Mouse (Mus musculus) kidney, postnatal 14 days (tissue): ENCODE measurements at regions not wholly inside any gene's neighbourhood (a gene's known extent, or its start where the extent isn't known, plus 50 kb on each side); places are given as distances from the start of the nearest gene placed in this dataset.
A peak's percentile ranks its signal among the peaks of the same experiment; 100 is the strongest.

Experiments used
- DNase-seq: peaks from one replicate; pipeline ENCODE4 v3.0.0; 2022; ENCODE audit warnings: mixed read lengths

DNA sequence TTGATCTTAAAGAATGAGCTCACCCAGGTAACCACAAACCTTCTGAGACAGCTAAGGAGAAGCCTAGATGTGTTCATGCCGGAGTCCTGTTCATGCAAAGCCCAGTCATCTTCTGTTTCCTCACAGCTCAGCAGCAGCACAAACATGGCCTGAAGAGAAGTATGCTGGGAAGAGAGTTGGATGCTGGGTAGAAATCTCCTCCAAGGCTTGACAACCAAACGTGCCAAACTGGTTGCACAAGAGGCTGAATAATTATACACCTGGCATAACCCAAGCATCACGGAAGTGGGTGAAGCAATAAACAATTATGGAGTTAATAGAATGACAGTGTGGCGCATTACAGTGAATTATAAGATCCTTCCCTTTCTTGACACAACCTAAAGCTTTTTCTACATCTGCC, 404.0 kb upstream of the Acvr2a start:
- no peak for DNase-seq

DNA sequence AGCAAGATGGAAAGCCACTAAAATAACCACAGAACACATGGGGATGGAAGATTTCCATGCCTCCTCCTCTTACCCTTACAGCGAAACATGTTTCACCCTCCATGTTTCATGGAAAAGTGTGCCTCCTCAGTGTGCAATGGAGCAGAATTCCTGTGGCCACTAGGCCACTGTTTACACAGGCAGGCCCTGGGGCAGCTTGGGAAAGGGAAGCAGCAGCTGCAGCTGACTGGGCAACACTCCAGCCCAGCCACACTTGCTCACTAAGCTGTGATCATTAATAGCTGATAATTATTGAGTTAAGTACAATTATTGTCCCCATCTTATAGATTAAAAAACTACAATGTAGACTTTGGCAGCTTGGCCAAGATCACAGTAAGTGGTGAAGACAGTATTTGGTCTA, 402.5 kb upstream of the Acvr2a start:
- peak; percentile 38 for DNase-seq

DNA sequence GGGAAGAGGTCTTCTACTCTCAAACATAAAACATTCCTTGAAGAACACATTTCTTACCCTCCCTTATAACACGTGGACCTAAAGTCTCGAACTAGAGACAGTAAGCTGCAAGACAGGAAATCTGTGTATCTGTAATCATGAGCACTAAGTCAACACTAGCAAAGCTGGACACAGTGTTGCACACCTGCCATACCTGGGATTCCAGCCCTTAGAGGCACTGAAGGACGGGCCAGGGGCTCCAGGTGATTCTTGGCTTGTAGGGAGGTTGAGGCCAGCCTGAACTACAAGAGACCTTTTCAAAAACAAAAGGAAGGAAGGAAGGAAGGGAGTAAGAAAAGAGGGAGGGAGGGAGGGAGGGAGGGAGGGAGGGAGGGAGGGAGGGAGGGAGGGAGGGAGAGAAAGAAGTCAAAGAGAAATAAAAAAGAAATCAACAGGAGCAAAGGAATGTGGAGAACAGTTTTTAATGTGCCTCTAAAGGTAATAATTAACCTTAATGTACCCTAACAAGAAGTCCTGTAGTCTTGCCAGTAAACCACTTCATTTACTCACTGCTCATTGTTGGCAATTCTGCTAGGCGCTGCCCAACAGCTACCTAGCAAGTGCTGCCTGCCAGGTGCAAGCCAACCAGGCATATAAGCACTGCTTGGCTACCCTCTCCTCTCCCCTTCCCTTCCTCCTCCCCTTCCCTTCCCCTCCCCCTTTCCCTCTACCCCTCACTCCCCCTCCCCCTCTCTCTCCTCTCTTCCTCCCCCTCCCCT, 401.0 kb upstream of the Acvr2a start:
- peak; percentile 73 for DNase-seq

DNA sequence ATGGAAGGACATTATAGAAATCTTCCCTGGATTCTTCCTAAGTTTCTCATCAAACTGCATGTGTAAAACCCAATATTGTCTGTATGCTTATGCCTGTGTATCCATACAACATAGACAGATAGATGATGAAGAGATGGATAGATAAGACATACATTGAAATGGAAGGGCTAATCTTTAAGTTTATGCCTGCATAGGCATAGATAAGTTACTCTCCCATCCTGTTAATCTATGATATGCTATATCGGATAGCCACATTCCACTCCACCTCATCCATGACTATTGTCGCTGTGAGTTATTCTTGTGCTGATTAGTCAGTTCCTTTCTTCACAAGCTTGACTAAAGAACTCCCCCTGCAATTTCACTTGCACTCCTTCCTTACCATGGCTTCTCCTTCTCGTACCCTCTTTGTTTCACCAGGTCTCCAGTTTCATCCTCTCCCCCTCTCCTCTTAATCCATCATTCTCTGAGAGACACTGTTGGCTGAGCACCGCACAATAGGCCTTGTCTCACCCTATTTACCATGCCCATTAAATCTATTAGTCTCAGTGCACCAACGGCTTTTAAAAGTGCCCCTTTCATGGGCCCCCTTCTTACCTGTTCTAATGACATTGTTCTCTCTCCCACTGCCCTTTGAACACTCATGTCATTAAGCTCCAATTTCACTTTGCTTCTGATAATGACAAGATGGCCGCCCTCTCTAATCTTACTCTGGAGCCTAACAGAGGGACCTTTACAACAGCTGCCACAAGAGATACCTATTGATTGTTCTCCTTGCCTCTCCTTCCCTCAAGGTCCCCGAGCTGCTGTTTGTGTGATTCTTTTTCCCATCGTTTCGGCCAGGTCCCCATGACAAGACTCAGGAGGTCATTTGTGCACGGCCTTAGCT, 399.1 kb upstream of the Acvr2a start:
- DNase-seq: no peak

DNA sequence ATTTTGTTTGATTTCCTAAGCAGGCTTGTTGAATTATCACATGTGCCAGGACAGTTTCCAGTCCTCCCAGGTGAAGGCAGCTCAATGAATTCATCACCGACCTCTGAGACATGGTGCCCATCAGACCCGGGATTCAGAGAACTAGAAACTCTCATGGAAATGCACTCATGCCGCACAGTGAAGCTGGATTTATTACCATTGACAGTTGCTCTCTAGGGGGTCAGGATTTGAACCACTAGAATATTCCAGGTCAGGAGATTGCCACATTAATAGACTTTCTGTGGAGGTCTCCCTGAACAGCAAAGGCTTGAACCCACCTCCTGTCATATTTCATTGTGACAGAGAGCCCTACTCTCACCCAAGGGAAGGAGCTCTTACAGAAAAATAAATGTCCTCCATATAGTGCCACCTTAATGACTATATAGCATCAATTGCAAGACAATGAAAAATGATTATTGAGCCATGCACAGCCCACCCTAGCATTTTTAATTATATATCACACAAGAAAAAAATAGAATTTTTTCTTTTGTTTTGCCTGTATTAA, 397.6 kb upstream of the Acvr2a start:
- DNase-seq: no peak

DNA sequence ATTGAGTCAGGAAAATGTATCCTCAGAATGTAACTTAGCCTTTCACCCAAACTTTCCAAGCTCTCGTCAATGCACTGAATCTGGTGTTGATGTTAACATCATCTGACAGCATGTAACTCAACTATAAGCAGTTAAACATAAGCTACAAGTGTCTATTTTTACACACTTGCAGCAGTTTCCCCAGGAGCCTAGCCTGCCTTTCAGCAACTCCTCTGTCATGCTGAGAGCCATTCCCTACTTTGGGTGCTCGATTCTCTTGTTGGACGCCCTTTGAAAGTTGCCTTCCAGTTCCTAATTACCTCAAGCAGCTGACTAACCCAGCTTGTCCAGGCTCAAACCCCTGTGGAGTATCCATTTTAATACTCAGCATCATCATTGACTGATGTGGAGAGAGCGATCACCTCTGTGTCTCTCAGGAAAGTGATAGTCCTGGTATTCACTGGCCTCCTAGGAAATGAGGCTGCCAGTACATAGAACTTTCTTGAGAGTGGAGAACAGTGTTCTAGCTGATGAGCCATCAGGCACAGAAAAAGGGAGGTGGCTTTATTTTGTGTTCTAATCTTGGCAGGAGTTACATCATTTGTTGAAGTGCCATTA, 396.8 kb upstream of the Acvr2a start:
- no peak for DNase-seq

DNA sequence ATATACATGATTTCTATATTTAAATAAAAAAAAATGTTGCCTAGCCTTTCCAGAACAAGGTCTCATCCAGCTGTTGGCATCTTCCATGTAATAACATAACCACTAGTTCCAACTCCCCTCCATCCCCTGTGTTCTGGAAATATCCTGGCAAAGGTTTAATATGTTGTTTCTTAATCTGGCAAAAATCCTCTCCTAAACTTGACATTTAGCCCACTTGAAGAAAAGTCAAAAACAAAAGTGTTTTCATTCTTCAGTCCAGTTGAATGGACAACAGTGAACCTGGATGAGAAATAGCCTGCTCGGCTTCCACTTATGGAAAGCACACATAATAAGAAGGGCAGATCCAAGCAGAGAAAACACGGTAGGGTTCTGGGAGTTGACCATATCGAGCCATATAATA, 393.1 kb upstream of the Acvr2a start:
- DNase-seq: no peak

DNA sequence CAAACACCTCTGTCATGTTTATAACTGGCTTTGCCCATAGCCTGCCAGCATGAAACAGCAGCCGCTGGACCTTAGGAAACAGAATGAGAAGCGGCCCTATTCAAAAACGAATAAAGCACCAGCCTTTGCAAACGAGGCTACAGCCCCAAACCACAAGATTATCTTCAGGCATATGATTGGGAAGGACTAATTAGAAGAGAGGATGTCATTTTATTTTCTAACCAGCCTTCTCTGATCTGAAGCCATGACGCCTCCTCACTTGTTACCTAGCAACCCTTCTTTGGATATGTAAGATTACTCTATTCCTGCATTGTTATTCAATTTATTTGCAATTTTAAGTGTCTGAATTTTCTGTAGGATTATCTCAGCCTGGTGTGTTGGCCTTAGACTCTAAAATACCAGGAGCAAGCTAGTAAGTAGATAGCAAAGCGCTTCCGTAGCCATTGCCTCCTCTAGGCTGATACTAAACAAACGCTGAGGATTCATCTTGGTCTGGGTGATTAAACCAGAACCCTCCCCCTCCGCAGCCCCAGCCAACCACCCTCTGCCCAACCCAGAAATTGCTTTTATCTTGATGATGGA, 390.0 kb upstream of the Acvr2a start:
- DNase-seq: no peak

DNA sequence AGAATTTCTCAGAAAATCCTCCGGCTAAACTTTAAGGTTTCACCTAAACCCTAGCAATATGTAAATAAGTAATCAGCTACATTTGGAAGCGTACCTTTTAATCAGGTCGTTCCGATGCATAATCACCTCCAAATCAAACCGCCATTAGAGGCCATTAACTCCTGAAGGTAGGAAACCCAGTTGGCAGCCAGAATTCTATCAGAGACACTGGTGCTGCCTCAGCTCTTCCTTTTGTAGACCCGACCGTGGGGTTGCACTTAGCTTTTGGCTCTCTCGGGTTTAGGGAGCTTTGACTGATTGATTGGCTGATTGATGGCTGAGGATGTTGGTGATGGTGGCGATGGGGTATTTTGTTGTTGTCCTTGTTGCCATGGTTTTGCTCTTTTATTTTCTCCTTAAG, 389.3 kb upstream of the Acvr2a start:
- no peak for DNase-seq

DNA sequence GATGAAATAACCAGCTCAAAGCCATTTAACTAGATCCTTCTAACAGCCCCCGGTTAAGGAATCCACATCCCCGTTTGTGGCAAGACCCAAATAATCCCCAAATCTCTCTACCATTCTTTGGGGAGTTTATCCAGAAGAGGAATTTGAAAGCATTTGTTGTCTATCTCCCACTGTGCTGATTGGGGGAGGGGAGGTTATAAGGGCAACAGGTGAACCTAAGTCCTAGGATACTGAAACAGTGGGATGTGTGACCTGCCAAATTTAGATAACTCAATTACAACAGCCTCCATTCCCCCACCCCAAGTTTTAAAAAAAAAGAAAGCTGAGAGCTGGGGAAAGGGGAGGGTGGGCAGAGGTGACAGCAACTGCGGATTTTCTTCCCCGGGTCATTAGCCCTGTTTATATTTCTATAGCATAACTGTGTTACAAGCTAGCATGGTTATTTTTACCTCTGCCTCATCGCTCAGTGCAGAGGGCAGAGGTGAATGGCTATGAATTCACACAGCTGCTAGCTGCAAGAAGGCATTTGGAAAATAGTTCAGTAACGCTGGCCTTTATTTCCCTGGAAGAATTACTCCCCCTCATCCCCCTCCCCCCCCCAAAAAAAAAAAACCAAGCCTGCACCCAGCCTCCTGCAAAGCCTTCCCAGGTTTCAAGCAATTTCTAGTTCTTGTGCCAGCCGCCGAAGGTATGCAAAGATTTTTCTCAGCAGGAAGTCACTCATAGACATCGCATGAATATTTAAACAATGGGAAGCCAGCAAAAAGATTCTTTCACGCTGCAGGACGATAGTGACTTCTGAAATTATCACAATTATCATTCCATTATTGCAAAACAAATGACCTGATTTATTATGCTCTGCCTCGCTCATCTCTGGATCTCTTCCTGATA, 388.5 kb upstream of the Acvr2a start:
- no peak for DNase-seq

DNA sequence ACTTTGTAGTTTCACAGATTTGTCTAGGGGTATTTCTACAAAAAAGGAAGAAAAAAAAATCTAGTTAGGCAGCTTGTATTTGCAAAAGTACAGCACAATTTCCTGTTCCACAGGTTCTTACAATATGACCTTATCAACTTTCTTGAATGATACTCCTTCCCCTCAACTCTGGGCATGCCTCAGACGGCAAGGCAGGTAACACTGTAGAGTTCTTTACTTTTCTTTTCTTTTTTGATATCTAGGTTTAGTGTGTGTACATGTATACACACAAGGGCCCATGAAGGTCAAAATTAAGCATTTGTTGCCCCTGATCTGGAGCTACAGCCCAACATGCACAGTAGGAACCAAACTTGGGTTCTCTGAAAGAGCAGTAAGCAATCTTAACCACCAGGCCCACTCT, 381.4 kb upstream of the Acvr2a start:
- DNase-seq: no peak

DNA sequence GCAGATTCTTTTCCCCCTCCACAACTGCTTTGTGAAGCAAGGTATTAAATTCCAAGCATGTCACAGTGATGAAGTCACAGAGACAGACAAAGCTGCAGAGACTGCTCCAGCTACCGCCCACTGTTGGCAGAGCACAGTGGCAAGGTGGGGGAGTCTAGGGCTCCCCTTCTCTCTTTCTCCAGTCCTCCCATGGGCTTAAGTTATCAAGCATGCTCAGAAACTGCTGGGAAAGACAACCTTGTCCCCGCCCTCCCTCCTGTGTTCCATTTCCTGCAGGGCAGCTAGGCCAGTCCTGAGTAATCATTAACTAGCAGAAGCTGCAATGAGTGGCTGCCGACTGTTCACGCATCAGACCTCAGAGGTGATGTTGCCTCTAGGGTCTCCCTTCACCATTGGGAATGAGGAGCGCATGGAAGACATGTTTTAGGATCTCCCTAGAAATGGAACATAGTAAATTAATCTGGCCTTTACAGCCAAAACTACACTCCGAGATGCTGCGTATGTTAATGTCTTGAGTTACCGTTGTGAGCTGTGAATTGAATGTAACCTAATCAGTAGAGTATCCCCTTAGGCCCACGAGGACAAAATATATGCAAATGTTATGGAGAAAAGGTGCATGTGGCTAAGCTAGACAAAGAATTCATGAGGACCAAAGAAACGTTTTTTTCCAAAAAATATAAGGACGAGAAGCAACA, 372.5 kb upstream of the Acvr2a start:
- peak; percentile 80 for DNase-seq

DNA sequence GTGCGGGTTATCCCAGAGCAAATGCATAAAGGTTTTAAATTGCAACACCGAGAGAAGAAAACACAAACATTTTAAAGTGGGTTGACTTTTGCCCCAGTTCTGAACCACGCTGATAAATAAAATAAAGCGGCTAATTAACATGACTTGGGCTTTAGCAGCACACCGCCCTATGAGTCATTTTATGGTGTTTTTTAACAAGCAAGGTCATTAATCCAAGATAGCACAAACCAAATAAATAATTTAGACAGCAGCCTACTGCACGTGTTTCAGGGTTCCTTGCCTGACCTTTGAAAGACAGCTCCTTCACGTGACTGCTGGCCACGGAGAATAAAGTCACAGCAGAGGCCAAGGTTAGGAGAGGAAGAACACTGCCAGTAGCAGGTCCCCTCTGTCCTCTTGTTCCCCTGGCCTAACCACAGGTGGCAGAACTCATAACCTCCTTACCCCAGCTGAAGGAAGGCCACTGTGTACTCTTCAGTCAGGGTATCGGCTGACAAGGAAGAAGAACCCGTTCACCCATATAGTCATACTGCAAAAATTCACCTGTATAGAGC, 371.8 kb upstream of the Acvr2a start:
- DNase-seq: peak; percentile 54

DNA sequence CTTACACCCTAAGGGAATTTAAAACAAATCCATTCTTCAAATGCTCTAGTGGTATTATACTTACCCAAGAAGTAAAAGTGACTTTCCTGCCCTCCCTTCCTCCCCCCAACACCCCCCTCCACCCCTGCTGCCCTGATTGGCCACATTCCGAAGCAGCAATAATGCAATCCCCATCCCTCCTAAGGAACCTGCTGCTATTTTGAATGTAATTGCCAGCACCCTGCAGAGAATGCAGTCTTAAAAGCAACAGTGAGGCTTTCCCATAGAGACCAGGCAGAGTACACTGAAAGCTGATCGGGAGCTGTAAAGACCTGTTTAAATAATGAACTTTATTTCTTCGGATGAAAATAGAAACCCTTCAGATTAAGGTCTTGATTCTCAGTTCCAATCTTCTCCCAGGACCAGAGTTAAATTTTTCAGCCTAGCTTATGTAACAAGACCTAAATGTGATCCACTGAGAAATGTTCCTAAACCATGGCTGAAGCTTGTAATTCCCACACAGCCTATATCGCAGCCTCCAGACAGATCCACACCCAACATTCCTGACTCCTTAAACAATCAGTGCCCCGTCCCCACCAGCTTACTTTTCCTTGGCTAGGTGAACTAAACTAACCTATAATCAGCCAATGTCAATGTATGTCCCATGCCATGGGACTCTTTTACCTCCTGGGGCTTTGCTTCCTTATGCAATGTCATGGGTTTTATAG, 367.9 kb upstream of the Acvr2a start:
- DNase-seq: no peak

DNA sequence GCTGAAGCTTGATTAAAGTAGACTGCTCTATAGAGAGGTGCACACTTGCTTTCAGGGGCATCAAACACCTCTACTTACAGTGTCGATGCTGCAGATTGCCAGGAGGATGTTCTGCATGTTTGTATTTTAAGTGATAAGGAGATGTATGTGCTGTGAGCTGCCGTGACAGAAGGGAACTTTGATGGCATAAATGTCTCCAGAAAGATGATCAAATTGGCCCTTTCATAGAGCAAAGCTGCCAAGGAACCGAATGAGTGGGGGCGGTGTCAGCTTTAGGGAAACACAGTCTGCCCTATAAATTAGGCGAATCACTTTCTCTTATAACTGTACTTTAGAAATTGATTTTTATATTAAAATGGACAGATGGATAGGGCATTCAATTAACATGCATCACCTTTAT, 367.3 kb upstream of the Acvr2a start:
- no peak for DNase-seq

DNA sequence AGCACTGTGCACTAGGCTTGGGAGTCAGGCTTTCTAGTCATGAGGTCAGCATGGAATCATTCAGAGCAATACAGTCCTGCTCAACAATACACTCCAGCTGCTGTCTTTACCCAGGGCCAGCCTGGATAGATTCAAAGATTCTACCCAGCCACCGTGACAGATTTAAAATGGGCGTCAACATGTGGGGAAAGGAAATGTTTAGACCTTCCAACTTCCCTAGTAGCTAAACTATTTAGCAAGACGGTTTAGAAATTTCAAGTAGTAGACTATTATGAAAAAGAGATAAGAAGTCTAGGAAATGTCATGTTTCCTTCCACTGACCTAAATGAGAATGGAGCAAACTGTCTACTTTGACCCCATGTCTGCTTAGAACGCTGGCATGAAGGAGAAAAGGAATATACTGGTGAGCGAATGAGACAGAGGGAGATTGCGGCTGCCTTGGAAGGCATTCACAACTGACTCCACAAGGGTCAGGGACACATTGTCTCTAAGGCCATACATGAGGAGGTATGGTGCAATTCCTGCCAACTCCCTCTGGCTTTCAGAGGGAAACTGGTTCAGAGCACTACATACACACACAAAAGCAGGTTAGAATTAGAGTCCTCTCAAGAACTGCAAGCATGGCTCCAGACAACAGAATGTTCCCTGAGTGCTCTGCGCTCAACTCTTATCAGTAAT, 364.6 kb upstream of the Acvr2a start:
- DNase-seq: no peak

DNA sequence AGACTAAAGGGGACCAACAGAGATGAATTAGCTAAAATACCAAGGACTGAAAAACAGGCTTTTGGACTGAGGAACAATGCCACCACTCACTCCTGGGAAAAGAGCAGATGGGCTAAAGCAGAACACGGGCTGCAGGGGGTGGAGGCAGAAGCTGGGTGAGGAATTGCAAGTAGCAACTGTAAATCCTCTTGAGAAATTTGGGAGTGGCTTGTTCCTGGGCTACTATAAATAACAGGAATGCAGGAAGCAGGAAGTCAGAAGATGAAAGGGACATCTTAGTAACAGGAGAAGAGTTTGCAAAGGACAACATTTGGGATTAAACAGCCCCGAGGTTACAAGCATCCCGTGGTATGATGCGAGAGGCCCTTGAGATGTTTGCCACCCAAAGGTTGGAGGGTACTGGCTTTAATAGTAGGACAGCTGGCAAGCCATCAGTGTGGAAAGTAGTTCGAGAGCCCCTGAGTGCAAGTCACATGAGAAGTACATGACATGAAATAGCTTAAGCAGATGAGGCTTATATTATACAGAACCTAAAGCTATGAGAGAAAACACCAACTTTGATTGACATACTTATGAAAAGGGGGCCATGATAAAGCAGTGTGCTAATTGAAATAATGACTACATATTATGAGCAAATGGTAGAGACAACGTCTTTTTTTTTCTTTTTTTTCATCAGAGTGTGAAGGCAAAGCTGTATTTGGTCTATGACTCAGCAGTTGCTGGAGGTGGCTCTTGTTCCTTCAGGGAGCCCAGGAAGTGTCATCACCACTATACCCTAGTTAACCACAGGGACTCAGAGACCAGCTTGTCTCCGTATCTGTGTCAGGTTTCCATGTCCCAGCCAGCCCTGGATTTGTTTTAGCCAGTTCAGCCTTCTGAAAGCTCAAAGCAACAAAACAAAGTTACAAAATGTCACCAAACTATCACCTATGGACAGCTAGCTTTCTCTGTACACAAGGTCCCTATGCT, 357.6 kb upstream of the Acvr2a start:
- DNase-seq: peak; percentile 17

DNA sequence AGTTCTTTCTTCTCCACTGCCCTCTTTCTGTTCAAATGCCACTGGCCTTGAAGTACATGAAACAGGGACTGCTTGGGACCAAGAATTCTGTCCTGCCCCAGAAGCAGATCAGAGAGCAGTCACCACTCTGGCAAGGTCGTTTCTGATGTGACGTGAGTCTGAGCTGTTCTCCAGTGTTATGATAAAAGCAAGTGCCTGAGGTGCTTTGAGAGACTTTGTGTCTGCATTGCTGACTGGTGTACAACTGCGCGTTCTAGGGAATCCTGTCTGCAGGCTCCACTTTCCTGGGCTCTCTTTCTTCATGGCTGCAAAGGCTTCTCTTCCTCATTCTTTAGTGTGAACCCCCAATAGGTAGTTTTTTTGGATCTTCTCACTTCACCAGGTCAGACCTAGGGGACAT, 356.8 kb upstream of the Acvr2a start:
- no peak for DNase-seq

DNA sequence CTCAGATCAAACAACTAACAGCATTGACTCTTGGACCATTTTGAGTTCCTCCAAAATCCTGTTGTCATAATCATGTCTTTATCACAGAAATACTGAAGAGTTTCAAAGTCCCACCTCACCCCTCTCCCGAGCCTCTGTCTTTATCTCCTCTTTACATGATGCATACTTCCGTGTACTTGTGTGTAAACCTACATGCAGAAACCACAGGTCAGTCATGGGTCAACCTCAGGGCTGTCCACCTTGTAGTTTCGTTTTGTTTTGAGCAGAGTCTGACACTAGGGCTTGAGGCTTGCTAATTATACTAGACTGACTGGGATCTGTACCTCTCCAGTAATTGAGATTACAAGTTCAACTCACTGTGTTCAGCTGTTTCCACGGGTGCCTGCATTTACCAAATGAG, 348.4 kb upstream of the Acvr2a start:
- DNase-seq: no peak
